Mouse (Mus musculus) left cerebral cortex, postnatal 4 days (tissue): ENCODE measurements around the gene Slc8a1. TPM values are rescaled to one million over a fixed set of nuclear protein-coding genes. Genes with fewer than 3 reads are reported as not detected.

Experiments
- DNase-seq: peaks from one replicate; pipeline ENCODE4 v3.0.0-alpha.2; 2022
- intact Hi-C: fragments of 180-260 bp; cut with DNase I; formaldehyde crosslinking; loops from one replicate; pipeline ENCODE4 v1.15.1; 2025
- total RNA-seq, 2 experiments: library from RNA; stranded (reverse); gene quantifications; 2 replicates each; pipeline ENCODE4 v1.2.3; 2021

Gene Slc8a1
- total RNA-seq, 2 experiments from 2014 or later: 319 TPM

DNA sequence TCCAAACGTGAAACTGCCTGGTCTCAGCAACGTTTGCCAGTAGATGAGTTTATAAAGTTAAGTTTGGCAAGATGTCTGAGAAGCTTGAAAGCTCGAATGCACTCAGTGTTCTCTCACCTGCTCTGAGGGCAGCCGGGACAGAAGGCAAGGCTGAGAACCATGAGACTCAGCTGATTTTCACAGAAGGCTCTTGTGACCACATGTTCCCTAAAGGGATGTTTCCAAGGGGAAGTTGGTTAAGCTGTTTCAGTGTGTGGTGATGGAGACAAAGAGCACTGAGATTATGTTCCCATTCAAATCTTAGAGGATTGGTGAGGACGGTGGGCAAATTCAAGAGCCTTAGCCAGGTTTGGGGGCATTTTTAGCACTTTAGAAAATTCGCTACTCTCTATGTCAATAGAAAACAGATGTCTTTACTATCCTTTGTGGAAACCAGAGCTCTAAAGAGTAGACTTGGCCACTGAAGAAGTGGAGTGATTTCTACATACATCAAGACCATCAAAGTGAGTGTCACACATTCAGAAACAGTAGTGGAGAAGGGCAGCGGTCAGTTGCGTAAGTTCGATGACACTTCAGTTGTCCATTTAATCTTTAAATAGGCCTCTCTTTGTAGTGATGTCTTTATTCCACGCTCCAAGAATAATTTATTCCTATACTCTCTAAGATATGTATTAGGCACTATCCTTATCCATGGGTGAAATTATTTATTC lies 219.7 kb downstream of the Slc8a1 start:
- no peak for DNase-seq
- intact Hi-C loops: no loop called here

GRCm38 (mm10) chr17:81516155-81516554 lies 222.0 kb downstream of the Slc8a1 start:
- intact Hi-C loops: no loop called here
- no peak for DNase-seq

DNA sequence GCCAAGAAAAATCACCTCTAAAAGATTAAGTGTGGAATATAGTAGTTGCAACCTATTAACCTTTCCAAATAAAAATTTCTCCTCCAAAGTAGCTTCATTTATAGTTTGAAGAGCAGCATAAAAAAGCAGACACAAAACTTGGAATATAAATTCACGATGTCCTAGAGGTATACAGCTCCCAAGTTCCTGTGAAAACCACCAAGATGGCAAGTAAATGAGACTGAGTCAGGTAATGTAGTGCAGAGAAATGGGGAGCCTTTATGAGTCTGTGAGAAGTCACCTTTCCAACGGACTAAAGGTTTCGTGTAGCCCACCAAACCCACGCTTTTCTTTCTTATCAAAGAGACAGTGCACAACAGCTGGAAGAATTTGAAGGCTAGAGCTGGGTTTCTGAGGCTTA lies 224.2 kb downstream of the Slc8a1 start:
- intact Hi-C loops: no loop called here
- DNase-seq: no peak

DNA sequence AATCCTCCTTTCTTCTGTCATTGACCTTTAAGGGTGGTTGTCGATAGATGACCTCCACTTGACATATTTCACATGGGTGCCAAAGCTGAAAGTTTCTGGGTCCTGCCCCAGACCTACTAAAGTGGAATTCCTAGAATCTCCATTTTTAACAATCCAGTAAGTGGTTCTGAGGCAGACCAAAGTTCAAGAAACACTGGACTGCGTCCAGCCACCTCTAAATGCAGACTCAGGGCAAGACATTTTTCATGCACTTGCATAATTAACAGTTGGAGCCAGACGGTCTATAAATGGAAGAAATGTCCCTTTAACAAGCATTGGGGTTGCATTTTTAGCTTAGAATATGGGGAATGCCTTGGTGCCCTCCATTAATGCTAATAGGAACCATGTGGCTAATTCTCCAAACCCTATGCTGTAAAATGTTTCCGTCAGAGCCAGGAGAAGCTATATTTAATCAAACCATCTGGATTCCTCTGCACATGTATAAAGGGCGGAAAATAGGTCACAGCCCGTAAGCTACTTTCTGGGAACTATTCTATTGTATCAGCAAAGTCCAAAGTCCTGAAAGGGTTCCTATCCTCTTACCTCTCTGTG lies 224.7 kb downstream of the Slc8a1 start:
- intact Hi-C loops: no loop called here
- no peak for DNase-seq

DNA sequence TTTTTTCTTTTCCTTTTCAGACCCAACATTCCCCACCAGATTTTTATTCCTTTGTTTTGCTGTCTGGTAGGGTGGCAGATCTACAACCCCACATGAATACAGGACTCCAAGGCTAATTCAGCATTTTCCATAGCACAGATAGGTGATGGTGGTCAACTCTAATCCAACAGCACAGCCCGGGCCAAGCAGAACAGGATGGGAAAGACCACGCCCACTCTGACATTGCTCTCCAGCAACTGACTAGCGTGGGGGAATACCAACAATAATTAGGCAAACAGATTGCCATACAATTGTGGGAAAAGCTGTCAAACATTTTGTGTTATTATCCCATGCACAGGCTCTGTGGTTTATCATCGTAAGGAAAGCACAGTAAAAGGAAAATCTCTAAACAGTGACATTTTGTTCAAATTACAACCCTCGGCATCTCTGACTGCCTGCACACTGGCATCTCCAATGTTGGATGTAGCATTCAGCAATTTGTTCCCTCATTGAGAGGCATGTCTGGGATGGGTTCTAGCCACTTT lies 233.0 kb downstream of the Slc8a1 start:
- intact Hi-C loops: no loop called here
- peak; percentile 22 for DNase-seq

DNA sequence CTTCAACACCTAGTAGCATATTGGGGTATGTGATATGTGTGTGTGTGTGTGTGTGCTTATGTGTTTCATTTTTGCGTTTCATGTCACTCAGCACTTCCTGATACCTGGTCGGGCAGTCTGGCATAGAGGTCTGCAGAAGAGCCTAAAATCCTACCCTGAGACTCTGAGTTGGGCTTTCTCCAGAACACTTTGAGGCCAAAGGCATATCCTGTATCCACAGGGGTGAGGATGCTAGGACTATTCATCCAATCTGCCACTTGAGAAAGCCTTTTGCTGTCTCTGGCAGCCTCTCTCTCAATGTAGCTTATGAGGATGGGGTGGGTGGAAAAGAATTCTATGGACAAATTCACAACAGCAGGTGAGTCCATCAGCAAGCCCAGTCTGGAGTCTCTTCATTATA lies 234.1 kb downstream of the Slc8a1 start:
- DNase-seq: no peak
- intact Hi-C loops: no loop called here

DNA sequence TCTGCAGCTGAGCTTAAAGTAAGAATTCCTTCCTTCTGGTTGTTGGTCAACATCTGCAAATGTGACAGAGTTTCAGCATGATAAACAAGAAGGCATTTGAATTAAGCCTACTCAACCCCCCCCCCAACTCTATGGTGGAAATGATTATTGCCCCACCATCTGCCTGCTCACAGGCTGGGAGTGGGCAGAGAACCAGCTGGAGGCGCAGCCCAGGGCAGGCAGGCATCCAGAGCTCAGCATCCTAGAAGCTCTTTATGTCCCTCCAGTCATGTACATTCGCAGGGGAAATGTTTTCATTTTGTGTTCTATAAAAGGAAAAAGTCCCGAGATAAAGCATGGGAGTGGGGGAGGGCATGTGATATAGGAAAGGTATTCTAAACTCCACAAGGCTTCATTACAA lies 235.4 kb downstream of the Slc8a1 start:
- intact Hi-C loops: no loop called here
- DNase-seq: peak; percentile 73

GRCm38 (mm10) chr17:81500686-81501407 lies 237.3 kb downstream of the Slc8a1 start:
- intact Hi-C loops: no loop called here
- no peak for DNase-seq

GRCm38 (mm10) chr17:81497919-81498318 lies 240.3 kb downstream of the Slc8a1 start:
- intact Hi-C loops: no loop called here

DNA sequence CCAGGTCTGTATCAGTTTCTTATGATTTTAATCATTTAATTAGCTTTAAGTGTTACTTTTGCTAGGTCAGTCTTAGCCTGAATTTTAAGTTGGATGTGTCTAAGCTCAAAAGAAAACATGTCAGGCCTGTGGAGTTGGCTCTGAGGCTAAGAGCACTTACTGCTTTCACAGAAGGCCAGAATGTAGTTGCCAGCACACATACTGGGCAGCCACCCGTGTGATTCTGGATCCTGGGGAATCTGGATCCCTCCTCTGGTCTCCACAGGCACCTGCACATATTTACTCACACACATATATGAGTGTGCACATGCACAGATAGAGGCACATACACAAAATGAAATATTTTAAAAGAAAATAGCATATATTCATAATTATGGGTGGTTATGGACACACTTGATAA lies 241.6 kb downstream of the Slc8a1 start:
- no peak for DNase-seq
- intact Hi-C loops: no loop called here

More at GRCm38 (mm10) chr17:81497919-81498318, 240.3 kb downstream of the Slc8a1 start:
- no peak for DNase-seq

GRCm38 (mm10) chr17:81492216-81492865 lies 245.8 kb downstream of the Slc8a1 start:
- intact Hi-C loops: no loop called here
- peak; percentile 13 for DNase-seq

GRCm38 (mm10) chr17:81486388-81486787 lies 251.8 kb downstream of the Slc8a1 start:
- DNase-seq: peak; percentile 66
- intact Hi-C loops: no loop called here

DNA sequence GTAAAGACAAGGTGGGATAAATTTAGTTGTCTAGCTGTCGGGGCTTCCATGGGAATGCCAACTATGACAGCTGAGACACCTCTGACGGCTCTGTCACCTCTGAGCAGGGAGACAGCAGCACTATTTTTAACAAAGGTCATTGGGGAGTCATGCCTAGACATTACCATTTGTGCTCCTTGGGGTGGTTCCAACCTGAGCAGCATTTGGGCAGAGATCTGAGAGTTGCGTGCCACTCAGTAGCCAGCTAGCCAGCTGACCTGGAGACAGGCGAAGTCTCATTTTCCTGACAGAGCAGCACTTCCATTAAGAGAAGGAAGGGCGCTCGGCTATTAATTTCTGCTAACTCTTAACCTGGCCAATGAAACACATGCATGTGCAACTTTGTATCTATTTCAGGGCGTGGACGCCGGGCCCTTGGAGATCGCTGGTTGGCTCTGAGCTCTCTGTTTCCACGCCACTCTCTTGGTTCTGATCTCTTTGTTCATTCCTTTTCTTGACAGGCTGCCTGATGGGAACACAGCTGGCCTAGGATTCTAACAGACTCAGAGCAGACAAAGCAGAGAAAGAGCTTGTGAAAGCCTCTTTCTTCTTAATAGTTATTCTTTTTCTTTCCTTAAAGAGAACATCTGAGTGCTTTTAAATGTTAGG lies 256.2 kb downstream of the Slc8a1 start:
- intact Hi-C loops: no loop called here
- DNase-seq: peak; percentile 56

GRCm38 (mm10) chr17:81480351-81481161 lies 257.6 kb downstream of the Slc8a1 start:
- intact Hi-C loops: no loop called here
- DNase-seq: peak; percentile 69

- DNase-seq: no peak
- intact Hi-C loops: no loop called here
These were observed 258.4 kb downstream of the Slc8a1 start for GRCm38 (mm10) chr17:81479807-81480206.

GRCm38 (mm10) chr17:81477420-81477819 lies 260.8 kb downstream of the Slc8a1 start:
- intact Hi-C loops: no loop called here
- no peak for DNase-seq

- DNase-seq: no peak
- intact Hi-C loops: no loop called here
These were observed 264.8 kb downstream of the Slc8a1 start for GRCm38 (mm10) chr17:81473363-81473762.

GRCm38 (mm10) chr17:81468941-81469340 lies 269.2 kb downstream of the Slc8a1 start:
- intact Hi-C loops: no loop called here
- DNase-seq: no peak

- DNase-seq: no peak
- intact Hi-C loops: no loop called here
These were observed 278.8 kb downstream of the Slc8a1 start for GRCm38 (mm10) chr17:81459379-81459778.

DNA sequence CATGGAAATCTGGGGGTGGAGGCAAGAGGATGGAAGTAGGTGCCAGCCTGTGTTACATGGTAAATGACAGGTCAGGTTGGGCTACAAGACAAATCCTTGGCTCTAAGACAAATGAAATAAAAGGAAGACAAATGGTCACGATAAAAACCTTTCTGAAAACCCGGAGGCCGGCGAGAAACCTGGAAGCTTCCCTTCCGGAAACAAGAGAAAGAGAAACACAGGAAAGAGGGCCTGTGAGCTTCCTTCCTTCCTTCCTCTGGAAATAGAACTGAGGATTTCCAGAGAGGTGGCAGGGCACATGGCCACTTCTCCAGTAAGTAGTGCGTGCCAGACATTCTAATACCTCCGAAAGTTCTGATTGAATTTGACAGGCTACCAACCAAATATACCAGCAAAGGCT lies 282.2 kb downstream of the Slc8a1 start:
- DNase-seq: no peak
- intact Hi-C loops: no loop called here
